Mouse (Mus musculus) lung, postnatal 0 days (tissue): ENCODE results near the gene Gnao1. TPM values are rescaled to one million over a fixed set of nuclear protein-coding genes. Genes with fewer than 3 reads are reported as not detected.

ENCODE experiments used
- ATAC-seq: fragments of 200-750 bp; cut with Nextera tagmentation; 2 replicates; pipeline ENCODE4 v1.8.0; 2017; ENCODE audit warnings: moderate library complexity
- DNase-seq: peaks from one replicate; pipeline ENCODE4 v3.0.0-alpha.2; 2016; ENCODE audit warnings: low spot score
- H3K27ac ChIP-seq: fragments of 300-500 bp; sonication (generic); 2 replicates; pipeline ENCODE4 v1.5.1; 2014; ENCODE audit warnings: antibody characterized with exemption, mild to moderate bottlenecking, low read length, mixed read lengths
- H3K27me3 ChIP-seq: fragments of 300-500 bp; sonication (generic); replicated peaks from 2 replicates; pipeline ENCODE4 v1.6.1; 2014; ENCODE audit warnings: low read length, mixed read lengths; ENCODE audit not compliant: insufficient read depth
- H3K36me3 ChIP-seq: fragments of 300-500 bp; sonication (generic); 2 replicates; pipeline ENCODE4 v1.6.1; 2014; ENCODE audit warnings: low read length, mixed read lengths; ENCODE audit not compliant: insufficient read depth
- H3K4me1 ChIP-seq: fragments of 300-500 bp; sonication (generic); 2 replicates; pipeline ENCODE4 v1.6.1; 2014; ENCODE audit warnings: antibody characterized with exemption, low read depth, low read length, mixed read lengths; ENCODE audit not compliant: insufficient read depth
- H3K4me2 ChIP-seq: fragments of 300-500 bp; sonication (generic); replicated peaks from 2 replicates; pipeline ENCODE4 v1.6.1; 2014; ENCODE audit warnings: low read depth, mild to moderate bottlenecking, low read length, moderate library complexity, mixed read lengths
- H3K4me3 ChIP-seq: fragments of 300-500 bp; sonication (generic); 2 replicates; pipeline ENCODE4 v1.5.1; 2014; ENCODE audit warnings: low read depth, low read length
- H3K9ac ChIP-seq: fragments of 300-500 bp; sonication (generic); replicated peaks from 2 replicates; pipeline ENCODE4 v1.6.1; 2014; ENCODE audit warnings: low read depth, mild to moderate bottlenecking
- H3K9me3 ChIP-seq: fragments of 300-500 bp; sonication (generic); 2 replicates; pipeline ENCODE4 v1.6.1; 2016; ENCODE audit warnings: low read length, mixed read lengths
- CTCF ChIP-seq: IDR thresholded peaks from 2 replicates; pipeline ENCODE4 v1.5.1; 2016; ENCODE audit warnings: antibody characterized with exemption, mild to moderate bottlenecking
- EP300 ChIP-seq: IDR thresholded peaks from 2 replicates; pipeline ENCODE4 v1.6.1; 2016; ENCODE audit warnings: antibody characterized with exemption, mild to moderate bottlenecking, control low read depth
- WGBS: fragments of 180-500 bp; shearing (Covaris S2); extraction: QIAGEN DNeasy Blood & Tissue Kit; methylation state at CpG from one replicate; pipeline ENCODE4 v1.1.7; 2014; 5-methylcytosine and 5-hydroxymethylcytosine counted together
- polyA plus RNA-seq: library from polyadenylated mRNA; unstranded; fragments of >200 nt; fragmentation: Nextera tagmentation; extraction: Ambion mirVana; gene quantifications from 2 replicates; pipeline ENCODE4 v1.2.1, GENCODE M21; 2015

The Gnao1 gene
- polyA plus RNA-seq, 1 experiment from 2014 or later: 5.9 TPM

- DNase-seq (peak; percentile 23), ATAC-seq (peak; percentile 33)
- H3K4me2 ChIP-seq: no peak overlapping the region
- H3K27me3 ChIP-seq: no peaks in the 10 kb centered on the region
- H3K9me3 ChIP-seq: no peaks in the 10 kb centered on the region
- no peak overlapping the region for H3K9ac ChIP-seq
- 0 out of 2 replicates have a peak, but pooled peaks cover 3% of the 10 kb centered on the region for H3K4me1 ChIP-seq
- H3K4me3 ChIP-seq: no peak overlapping the region
- no peak for TF ChIP-seq EP300
- no peak for TF ChIP-seq CTCF
- H3K27ac ChIP-seq: no peak overlapping the region
- 30% methylated on average over 10 of the region's 10 CpGs for WGBS
- H3K36me3 ChIP-seq: no peaks in the 10 kb centered on the region
These were observed 31.4 kb downstream of the Gnao1 start for GRCm38 (mm10) chr8:93840956-93841752.

DNA sequence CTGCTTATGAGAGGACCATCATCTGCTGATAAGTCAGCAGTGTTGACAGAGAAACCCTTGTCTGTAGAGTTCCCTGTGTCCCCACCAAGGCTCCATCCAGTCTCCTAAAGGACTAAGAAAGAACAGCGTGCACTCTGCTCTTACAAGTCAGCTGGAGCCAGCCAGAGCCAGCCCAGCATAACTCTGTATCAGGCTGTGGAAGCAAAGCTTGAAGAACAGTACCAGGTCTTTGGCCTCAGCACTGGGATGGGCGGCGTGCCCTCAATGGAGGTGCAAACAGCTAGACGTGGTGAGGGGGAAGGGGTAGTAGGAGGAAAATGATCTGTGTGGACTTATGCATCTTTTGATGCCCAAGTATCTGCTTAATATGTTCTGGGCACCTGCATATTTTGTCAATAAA, 32.8 kb downstream of the Gnao1 start:
- 93% methylated on average over 4 of the region's 4 CpGs for WGBS
- TF ChIP-seq EP300 (no peak), CTCF (no peak)
- H3K4me3 ChIP-seq: no peak overlapping the region
- H3K27me3 ChIP-seq: no peaks in the 10 kb centered on the region
- no peak for DNase-seq
- H3K27ac ChIP-seq: no peak overlapping the region
- H3K4me1 ChIP-seq: 0 out of 2 replicates have a peak, but pooled peaks cover 3% of the 10 kb centered on the region
- ATAC-seq: no peak
- no peaks in the 10 kb centered on the region for H3K36me3 ChIP-seq
- no peak overlapping the region for H3K9ac ChIP-seq
- no peak overlapping the region for H3K4me2 ChIP-seq
- no peaks in the 10 kb centered on the region for H3K9me3 ChIP-seq

DNA sequence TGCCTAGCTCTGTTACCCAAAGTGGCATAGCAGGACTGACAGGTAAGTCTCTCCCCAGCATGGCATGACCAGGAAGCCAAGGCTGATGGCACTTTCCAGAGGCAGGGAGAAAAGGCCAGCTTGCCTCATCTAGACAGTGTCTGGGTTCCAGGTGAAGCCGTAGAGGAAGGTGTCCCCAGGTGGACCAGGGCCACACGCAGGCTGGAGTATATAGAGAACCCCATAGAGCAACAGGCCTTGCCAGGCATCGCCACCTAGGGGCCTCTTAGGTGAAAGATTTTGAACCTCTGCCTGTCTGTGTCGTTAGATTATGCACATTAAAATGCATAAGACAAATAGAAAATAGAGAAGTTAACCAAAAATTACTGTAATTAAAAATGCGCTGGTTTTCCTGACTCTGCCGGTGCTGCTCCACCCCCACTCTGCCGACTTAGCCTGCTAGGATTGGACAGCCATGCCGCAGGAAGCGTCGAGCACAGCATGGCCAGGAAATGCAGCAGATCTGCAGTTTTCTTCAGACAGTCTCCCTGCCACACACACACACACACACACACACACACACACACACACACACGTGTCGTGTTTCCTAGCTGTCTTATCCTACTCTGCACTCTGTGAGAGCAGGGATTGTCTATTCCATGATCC, 34.2 kb downstream of the Gnao1 start:
- peak; percentile 50 for ATAC-seq
- 0 out of 2 replicates have a peak, but pooled peaks cover 3% of the 10 kb centered on the region for H3K4me1 ChIP-seq
- peak; percentile 37 for DNase-seq
- H3K4me2 ChIP-seq: no peak overlapping the region
- no peak overlapping the region for H3K27ac ChIP-seq
- 26% methylated on average over 12 of the region's 12 CpGs for WGBS
- no peaks in the 10 kb centered on the region for H3K9me3 ChIP-seq
- H3K9ac ChIP-seq: no peak overlapping the region
- H3K27me3 ChIP-seq: no peaks in the 10 kb centered on the region
- no peaks in the 10 kb centered on the region for H3K36me3 ChIP-seq
- TF ChIP-seq EP300 (no peak), CTCF (peak; percentile 55)
- H3K4me3 ChIP-seq: no peak overlapping the region

DNA sequence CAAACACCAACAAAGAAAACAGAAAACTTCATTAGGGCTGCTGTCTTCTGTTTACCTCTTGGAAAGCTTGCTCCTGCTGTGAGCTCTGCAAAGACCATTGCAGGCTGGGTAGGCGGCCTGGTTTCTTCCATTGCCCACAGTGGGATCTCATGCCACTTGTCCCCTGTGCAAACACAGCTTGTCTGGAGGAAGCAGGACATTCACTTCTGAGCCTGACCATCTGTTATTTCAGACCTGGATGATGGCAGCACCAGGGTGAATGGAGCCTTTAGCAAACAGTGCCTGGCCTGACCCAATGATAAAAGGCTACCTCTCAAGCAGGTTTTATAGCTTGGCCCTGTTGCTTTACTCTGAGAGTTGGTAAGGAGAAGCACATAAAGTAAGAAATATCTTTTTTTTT, 35.4 kb downstream of the Gnao1 start:
- H3K9me3 ChIP-seq: no peaks in the 10 kb centered on the region
- no peak overlapping the region for H3K4me2 ChIP-seq
- TF ChIP-seq EP300: no peak
- no peak for TF ChIP-seq CTCF
- WGBS: 69% methylated on average over 1 of the region's 1 CpGs
- no peaks in the 10 kb centered on the region for H3K36me3 ChIP-seq
- no peaks in the 10 kb centered on the region for H3K27me3 ChIP-seq
- ATAC-seq (no peak), DNase-seq (no peak)
- H3K4me1 ChIP-seq: 0 out of 2 replicates have a peak, but pooled peaks cover 3% of the 10 kb centered on the region
- H3K9ac ChIP-seq: no peak overlapping the region
- H3K27ac ChIP-seq: no peak overlapping the region
- H3K4me3 ChIP-seq: no peak overlapping the region

GRCm38 (mm10) chr8:93852087-93852645, 42.4 kb downstream of the Gnao1 start:
- WGBS: 58% methylated on average over 11 of the region's 11 CpGs
- no peak overlapping the region for H3K4me3 ChIP-seq
- H3K36me3 ChIP-seq: no peaks in the 10 kb centered on the region
- DNase-seq: no peak
- no peak for TF ChIP-seq EP300
- no peak for TF ChIP-seq CTCF
- no peaks in the 10 kb centered on the region for H3K4me1 ChIP-seq
- H3K27ac ChIP-seq: no peak overlapping the region
- no peaks in the 10 kb centered on the region for H3K9me3 ChIP-seq
- H3K4me2 ChIP-seq: no peak overlapping the region
- no peaks in the 10 kb centered on the region for H3K27me3 ChIP-seq
- ATAC-seq: no peak
- H3K9ac ChIP-seq: no peak overlapping the region

GRCm38 (mm10) chr8:93852851-93853461, 43.2 kb downstream of the Gnao1 start:
- DNase-seq: no peak
- H3K4me2 ChIP-seq: no peak overlapping the region
- H3K36me3 ChIP-seq: no peaks in the 10 kb centered on the region
- no peaks in the 10 kb centered on the region for H3K4me1 ChIP-seq
- H3K27me3 ChIP-seq: no peaks in the 10 kb centered on the region
- ATAC-seq: no peak
- no peaks in the 10 kb centered on the region for H3K9me3 ChIP-seq
- WGBS: 75% methylated on average over 9 of the region's 9 CpGs
- H3K27ac ChIP-seq: no peak overlapping the region
- H3K4me3 ChIP-seq: no peak overlapping the region
- no peak for TF ChIP-seq EP300
- TF ChIP-seq CTCF: no peak
- no peak overlapping the region for H3K9ac ChIP-seq
